Comparison of ENCODE assay signal across 8 mouse cellular contexts in the genomic region with DNA sequence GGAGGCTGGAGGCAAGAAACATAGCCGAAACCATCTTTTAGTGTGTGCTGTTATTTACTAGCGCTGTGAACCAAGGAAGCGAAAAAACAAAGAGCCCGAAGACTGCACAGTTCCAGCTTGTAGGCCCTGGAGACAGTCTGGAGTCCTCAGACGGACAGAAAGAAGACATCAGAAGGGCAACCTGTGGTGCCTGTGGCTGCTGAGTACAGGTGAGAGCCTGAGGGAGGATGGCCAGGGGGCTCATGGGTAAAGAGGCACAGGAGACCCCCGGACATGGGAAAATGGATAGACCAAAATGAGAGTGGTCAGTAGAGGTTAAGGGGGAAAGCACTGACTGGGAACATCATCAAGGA.
DNase-seq lines count a peak whose midpoint lies in the region; ATAC-seq and TF ChIP-seq lines count a peak whose summit lies in the region.

No protein-coding gene starts in this region.

- peak overlapping the region; percentile 35 for H3K4me2 ChIP-seq in hindbrain, embryonic 14.5 days (replicated peaks)
- peak overlapping the region; percentile 34 for H3K4me2 ChIP-seq in neural tube, embryonic 12.5 days (replicated peaks)

- no peaks in the 10 kb centered on the region for H3K36me3 ChIP-seq in forebrain, embryonic 10.5 days (replicated peaks)
- H3K36me3 ChIP-seq in hindbrain, embryonic 14.5 days (replicated peaks; ENCODE audit: control insufficient read depth, insufficient read depth), result no peaks in the 10 kb centered on the region
- no peaks in the 10 kb centered on the region; the same call in 1 of the 2 replicates for H3K36me3 ChIP-seq in neural tube, embryonic 12.5 days

- DNase-seq in left cerebral cortex, adult 2 months (ENCODE audit: extremely low spot score in 1 of 2, low spot score in 2 of 2), result peak in 1 of 2 experiments; percentile 13
- DNase-seq in left cerebral cortex, postnatal 14 days (ENCODE audit: low spot score in 2 of 2), result no peak
- no peak for DNase-seq in forebrain, embryonic 10.5 days (ENCODE audit: extremely low spot score, low spot score)
- DNase-seq in hindbrain, embryonic 14.5 days (ENCODE audit: low spot score), result no peak
- no peak for DNase-seq in left cerebral cortex, postnatal 10 days (ENCODE audit: extremely low spot score in 1 of 2, low spot score in 2 of 2)
- no peak for DNase-seq in layer of hippocampus, adult 8-10 months (ENCODE audit: low spot score in 2 of 2)
- no peak for DNase-seq in T-cell, adult 2 months (ENCODE audit: low spot score)

- no peak overlapping the region for H3K9ac ChIP-seq in hindbrain, embryonic 14.5 days
- no peak overlapping the region for H3K9ac ChIP-seq in neural tube, embryonic 12.5 days

- no peak for TF ChIP-seq CTCF in left cerebral cortex, adult 2 months (IDR thresholded peaks at IDR 0.05)

- ATAC-seq in hindbrain, embryonic 14.5 days (ENCODE audit: low FRiP score), result peak; percentile 39; the same call in 1 of the 2 replicates
- peak; percentile 44 for ATAC-seq in neural tube, embryonic 12.5 days (ENCODE audit: low FRiP score, low read depth)

- 71% methylated on average over 6 of the region's 6 CpGs for WGBS in forebrain, embryonic 10.5 days
- 65% methylated on average over 6 of the region's 6 CpGs for WGBS in hindbrain, embryonic 14.5 days
- 71% methylated on average over 6 of the region's 6 CpGs for WGBS in neural tube, embryonic 12.5 days

- H3K4me3 ChIP-seq in left cerebral cortex, adult 2 months, result peak overlapping the region; percentile 42
- H3K4me3 ChIP-seq in forebrain, embryonic 10.5 days, result peak overlapping the region; percentile 11; the same call in 1 of the 2 replicates
- H3K4me3 ChIP-seq in hindbrain, embryonic 14.5 days (replicated peaks; ENCODE audit: low read length), result peak overlapping the region; percentile 6; the same call in 1 of the 2 replicates
- no peak overlapping the region for H3K4me3 ChIP-seq in neural tube, embryonic 12.5 days

- H3K9me3 ChIP-seq in forebrain, embryonic 10.5 days, result no peaks in the 10 kb centered on the region
- H3K9me3 ChIP-seq in hindbrain, embryonic 14.5 days (ENCODE audit: control insufficient read depth, low read length), result no peaks in the 10 kb centered on the region
- H3K9me3 ChIP-seq in neural tube, embryonic 12.5 days, result no peaks in the 10 kb centered on the region

- H3K4me1 ChIP-seq in forebrain, embryonic 10.5 days, result peaks cover 28% of the 10 kb centered on the region
- peaks cover 40% of the 10 kb centered on the region for H3K4me1 ChIP-seq in hindbrain, embryonic 14.5 days (replicated peaks; ENCODE audit: control insufficient read depth, insufficient read depth, low read length)
- H3K4me1 ChIP-seq in neural tube, embryonic 12.5 days, result peaks cover 18% of the 10 kb centered on the region

- intact Hi-C loops in left cerebral cortex, adult 2 months (cut with DNase I), result loop anchor here (1.0 to 5.0 kb wide), 3 partner anchors 106 to 475 kb away; no protein-coding TSS in a partner anchor
- intact Hi-C loops in left cerebral cortex, postnatal 14 days (cut with DNase I), result loop anchor here (2.0 kb wide), 2 partner anchors 104 to 476 kb away; no protein-coding TSS in a partner anchor
- intact Hi-C loops in left cerebral cortex, postnatal 10 days (cut with DNase I), result loop anchor here (2.0 kb wide), 2 partner anchors 104 to 478 kb away; no protein-coding TSS in a partner anchor

- no peaks in the 10 kb centered on the region for H3K27me3 ChIP-seq in forebrain, embryonic 10.5 days (ENCODE audit: poor library complexity, severe bottlenecking)
- H3K27me3 ChIP-seq in hindbrain, embryonic 14.5 days (ENCODE audit: control insufficient read depth, insufficient read depth, low read length), result no peaks in the 10 kb centered on the region
- no peaks in the 10 kb centered on the region for H3K27me3 ChIP-seq in neural tube, embryonic 12.5 days (replicated peaks)

- H3K27ac ChIP-seq in left cerebral cortex, adult 2 months, result peak overlapping the region; percentile 91
- H3K27ac ChIP-seq in forebrain, embryonic 10.5 days, result peak overlapping the region; percentile 84
- H3K27ac ChIP-seq in hindbrain, embryonic 14.5 days, result peak overlapping the region; percentile 75
- H3K27ac ChIP-seq in neural tube, embryonic 12.5 days, result no peak overlapping the region
